Mouse (Mus musculus) CH12.LX (cell line): ENCODE measurements around the gene Speer4f2. TPM values are rescaled to one million over a fixed set of nuclear protein-coding genes. Genes with fewer than 3 reads are reported as not detected.

Source experiments
- DNase-seq: peaks from one replicate; pipeline ENCODE4 v3.0.0-alpha.2; 2013; ENCODE audit errors: extremely low read depth
- H3K27ac ChIP-seq: 2 replicates; pipeline ENCODE4 v1.5.1; 2012; ENCODE audit warnings: low read depth, mild to moderate bottlenecking, control low read depth, moderate library complexity; ENCODE audit not compliant: insufficient read depth
- H3K27me3 ChIP-seq: replicated peaks from 2 replicates; pipeline ENCODE3; 2012; ENCODE audit warnings: inconsistent platforms
- H3K36me3 ChIP-seq, 2 experiments: replicated peaks in 1 of 2; 2 replicates each; pipeline versions ENCODE3 to v1.6.1; 2012; ENCODE audit warnings: inconsistent platforms in 1 of 2, low read length in 1 of 2, mild to moderate bottlenecking in 1 of 2, mixed read lengths in 1 of 2, moderate library complexity in 1 of 2; ENCODE audit not compliant: control insufficient read depth in 1 of 2, insufficient read depth in 1 of 2
- H3K4me1 ChIP-seq, 2 experiments: 2 replicates each; pipeline ENCODE4 v1.6.1; 2012; ENCODE audit warnings: inconsistent platforms in 1 of 2, moderate library complexity in 1 of 2; ENCODE audit not compliant: insufficient read depth in 2 of 2, control insufficient read depth in 1 of 2
- H3K4me2 ChIP-seq: 2 replicates; pipeline ENCODE4 v1.6.1; 2012; ENCODE audit warnings: low read depth, mild to moderate bottlenecking, control low read depth; ENCODE audit not compliant: poor library complexity, insufficient read depth, severe bottlenecking
- H3K4me3 ChIP-seq, 3 experiments: fragments of 150-350 bp in 1 of 3; sonication (generic) in 1 of 3; replicated peaks in 1 of 3; 2 replicates each; pipeline versions ENCODE3 to v1.5.1; 2011 to 2012; ENCODE audit warnings: low read depth in 2 of 3, low read length in 2 of 3, mild to moderate bottlenecking in 2 of 3, moderate library complexity in 2 of 3, control low read depth in 1 of 3, improper control_type of control experiment in 1 of 3, inconsistent platforms in 1 of 3, mixed read lengths in 1 of 3; ENCODE audit not compliant: poor library complexity in 1 of 3
- H3K79me2 ChIP-seq: replicated peaks from 2 replicates; pipeline ENCODE4 v1.6.1; 2012; ENCODE audit warnings: mild to moderate bottlenecking, moderate library complexity; ENCODE audit not compliant: control insufficient read depth, poor library complexity, insufficient read depth, severe bottlenecking; ENCODE audit errors: extremely low read depth
- H3K9ac ChIP-seq: 2 replicates; pipeline ENCODE4 v1.6.1; 2012; ENCODE audit warnings: low read depth, mild to moderate bottlenecking, control low read depth, moderate library complexity; ENCODE audit not compliant: insufficient read depth
- H3K9me3 ChIP-seq: replicated peaks from 2 replicates; pipeline ENCODE3; 2012; ENCODE audit warnings: low read length, inconsistent platforms, mixed read lengths
- BHLHE40 ChIP-seq: IDR thresholded peaks from 2 replicates; pipeline ENCODE4 v1.6.1; 2011; ENCODE audit warnings: mild to moderate bottlenecking, low read depth, low read length, improper control_type of control experiment
- CHD1 ChIP-seq: IDR thresholded peaks from 2 replicates; pipeline ENCODE4 v1.6.1; 2012; ENCODE audit warnings: low read depth, low read length, improper control_type of control experiment, inconsistent platforms
- GABPA ChIP-seq: IDR thresholded peaks from 2 replicates; pipeline ENCODE4 v1.6.1; 2012; ENCODE audit warnings: low read depth, low read length, improper control_type of control experiment, inconsistent platforms; ENCODE audit not compliant: insufficient replicate concordance
- HCFC1 ChIP-seq: IDR thresholded peaks from 2 replicates; pipeline ENCODE4 v1.6.1; 2012; ENCODE audit warnings: low read depth, mild to moderate bottlenecking, inconsistent platforms, low read length, improper control_type of control experiment
- IRF4 ChIP-seq: IDR thresholded peaks from 2 replicates; pipeline ENCODE4 v1.6.1; 2014; ENCODE audit warnings: low read depth, mild to moderate bottlenecking, inconsistent platforms, low read length, improper control_type of control experiment
- JUND ChIP-seq: conservative IDR thresholded peaks from 2 replicates; pipeline ENCODE4 v1.6.1; 2011; ENCODE audit warnings: low read depth, low read length, improper control_type of control experiment
- MAX ChIP-seq: IDR thresholded peaks from 2 replicates; pipeline ENCODE4 v1.6.1; 2011; ENCODE audit warnings: low read length, improper control_type of control experiment
- MAZ ChIP-seq: IDR thresholded peaks from 2 replicates; pipeline ENCODE4 v1.6.1; 2012; ENCODE audit warnings: low read depth, mild to moderate bottlenecking, inconsistent platforms, low read length, improper control_type of control experiment, moderate library complexity
- NRF1 ChIP-seq: IDR thresholded peaks from 2 replicates; pipeline ENCODE4 v1.6.1; 2014; ENCODE audit warnings: low read depth, mild to moderate bottlenecking, inconsistent platforms, low read length, improper control_type of control experiment, moderate library complexity
- PAX5 ChIP-seq: IDR thresholded peaks from 2 replicates; pipeline ENCODE4 v1.6.1; 2012; ENCODE audit warnings: low read length, inconsistent platforms, mixed read lengths
- RAD21 ChIP-seq: IDR thresholded peaks from 2 replicates; pipeline ENCODE4 v1.6.1; 2011; ENCODE audit warnings: low read depth, mild to moderate bottlenecking, low read length, improper control_type of control experiment, moderate library complexity
- RCOR1 ChIP-seq: conservative IDR thresholded peaks from 2 replicates; pipeline ENCODE4 v1.6.1; 2012; ENCODE audit warnings: low read depth, mild to moderate bottlenecking, inconsistent platforms, low read length, improper control_type of control experiment
- SIN3A ChIP-seq: IDR thresholded peaks from 2 replicates; pipeline ENCODE4 v1.6.1; 2012; ENCODE audit warnings: low read length, improper control_type of control experiment, inconsistent platforms
- SMC3 ChIP-seq: IDR thresholded peaks from 2 replicates; pipeline ENCODE4 v1.6.1; 2011; ENCODE audit warnings: low read depth, low read length, improper control_type of control experiment
- TCF12 ChIP-seq: IDR thresholded peaks from 2 replicates; pipeline ENCODE4 v1.6.1; 2014; ENCODE audit warnings: low read depth, mild to moderate bottlenecking, inconsistent platforms, low read length, improper control_type of control experiment
- USF1 ChIP-seq: IDR thresholded peaks from 2 replicates; pipeline ENCODE4 v1.6.1; 2014; ENCODE audit warnings: low read depth, mild to moderate bottlenecking, inconsistent platforms, low read length, improper control_type of control experiment
- ZKSCAN1 ChIP-seq: IDR thresholded peaks from 2 replicates; pipeline ENCODE4 v1.6.1; 2012; ENCODE audit warnings: low read depth, inconsistent platforms, low read length, improper control_type of control experiment, borderline replicate concordance
- ZMIZ1 ChIP-seq: IDR thresholded peaks from 2 replicates; pipeline ENCODE4 v1.6.1; 2012; ENCODE audit warnings: low read depth, mild to moderate bottlenecking, inconsistent platforms, low read length, improper control_type of control experiment
- dilution Hi-C: fragments of 300-500 bp; cut with MboI; formaldehyde crosslinking; loops from 2 replicates; pipeline ENCODE4 v1.14.3; 2020; ENCODE audit warnings: low sequenced_read_pairs; ENCODE audit not compliant: extremely low pct_unique_long_range_greater_than_20kb, extremely low pct_ligation_motif_present
- in situ Hi-C: fragments of 300-500 bp; cut with MboI; formaldehyde crosslinking; loops from 3 replicates; pipeline ENCODE4 v1.14.3; 2019; ENCODE audit warnings: low sequenced_read_pairs, low pct_ligation_motif_present, low pct_unique_long_range_greater_than_20kb, mixed read lengths
- polyA plus RNA-seq: library from polyadenylated mRNA; unstranded; fragments of >175 nt; gene quantifications from 2 replicates; pipeline ENCODE4 v1.2.1, GENCODE M21; 2012; ENCODE audit warnings: low read depth; ENCODE audit not compliant: insufficient read length
- total RNA-seq, 2 experiments: library from RNA; depleted of rRNA; stranded (reverse); fragments of 300-350 nt in 1 of 2; fragments of >200 nt in 1 of 2; gene quantifications; 2 replicates each; pipeline ENCODE4 v1.2.3; 2012 to 2014

The Speer4f2 gene
- total and polyA plus RNA-seq, 3 experiments, result not detected

- Histone ChIP-seq H3K27ac (no peak overlapping the region), H3K4me2 (no peak overlapping the region), H3K4me3 (no peak overlapping the region), H3K9ac (no peak overlapping the region), H3K79me2 (no peaks in the 10 kb centered on the region), H3K36me3 (no peaks in the 10 kb centered on the region), H3K9me3 (no peaks in the 10 kb centered on the region), H3K27me3 (no peaks in the 10 kb centered on the region), H3K4me1 (peaks cover 3 to 6% of the 10 kb centered on the region in 2 experiments; a peak in 3 of 4 replicates)
- TF ChIP-seq GABPA, result no peak
- no peak for TF ChIP-seq JUND
- TF ChIP-seq RAD21, result no peak
- TF ChIP-seq PAX5, result no peak
- TF ChIP-seq USF1, result no peak
- TF ChIP-seq RCOR1, result no peak
- no peak for TF ChIP-seq TCF12
- no peak for TF ChIP-seq MAX
- no peak for TF ChIP-seq CHD1
- no peak for TF ChIP-seq IRF4
- no peak for TF ChIP-seq ZMIZ1
- no peak for TF ChIP-seq SIN3A
- in situ Hi-C loops (no loop called here), dilution Hi-C loops (no loop called here)
- peak; percentile 9 for DNase-seq
These were observed 29.5 kb downstream of the Speer4f2 start for GRCm38 (mm10) chr5:17402330-17403125.

- H3K9me3 ChIP-seq, result no peaks in the 10 kb centered on the region
- dilution Hi-C loops, result no loop called here
- H3K4me3 ChIP-seq, result no peak overlapping the region
- H3K4me1 ChIP-seq, result peaks cover 3 to 6% of the 10 kb centered on the region in 2 experiments; a peak in 3 of 4 replicates
- DNase-seq, result no peak
- H3K79me2 ChIP-seq, result no peaks in the 10 kb centered on the region
- no peak overlapping the region for H3K9ac ChIP-seq
- no peaks in the 10 kb centered on the region for H3K27me3 ChIP-seq
- no peak overlapping the region for H3K27ac ChIP-seq
- TF ChIP-seq HCFC1, result no peak
- TF ChIP-seq TCF12, result no peak
- no peak for TF ChIP-seq NRF1
- TF ChIP-seq PAX5, result no peak
- TF ChIP-seq SMC3, result no peak
- no peak for TF ChIP-seq RCOR1
- TF ChIP-seq MAZ, result no peak
- no peak for TF ChIP-seq ZKSCAN1
- TF ChIP-seq BHLHE40, result no peak
- TF ChIP-seq RAD21, result no peak
- H3K4me2 ChIP-seq, result no peak overlapping the region
- in situ Hi-C loops, result no loop called here
- no peaks in the 10 kb centered on the region for H3K36me3 ChIP-seq
These were observed 30.6 kb downstream of the Speer4f2 start for GRCm38 (mm10) chr5:17403584-17403983.
